Mouse (Mus musculus) small intestine, adult 2 months (tissue): ENCODE measurements around the gene Duxf3.
"Not testable (repeated sequence)": the region's sequence is repeated elsewhere in the genome, so short reads cannot be mapped to it uniquely, and the experiment has no call there.

Experiments used
- CTCF ChIP-seq: fragments of 200-500 bp; IDR thresholded peaks from 2 replicates; pipeline ENCODE4 v1.5.1; 2012; ENCODE audit warnings: low read depth, mild to moderate bottlenecking, control low read depth, inconsistent platforms, low read length, moderate library complexity, mixed read lengths; ENCODE audit not compliant: insufficient replicate concordance, insufficient read length; ENCODE audit errors: extremely low read depth
- POLR2A ChIP-seq: fragments of 200-500 bp; IDR thresholded peaks from 2 replicates; pipeline ENCODE4 v1.6.1; 2012; ENCODE audit warnings: low read depth, mild to moderate bottlenecking, control low read depth, inconsistent platforms, low read length, moderate library complexity

DNA sequence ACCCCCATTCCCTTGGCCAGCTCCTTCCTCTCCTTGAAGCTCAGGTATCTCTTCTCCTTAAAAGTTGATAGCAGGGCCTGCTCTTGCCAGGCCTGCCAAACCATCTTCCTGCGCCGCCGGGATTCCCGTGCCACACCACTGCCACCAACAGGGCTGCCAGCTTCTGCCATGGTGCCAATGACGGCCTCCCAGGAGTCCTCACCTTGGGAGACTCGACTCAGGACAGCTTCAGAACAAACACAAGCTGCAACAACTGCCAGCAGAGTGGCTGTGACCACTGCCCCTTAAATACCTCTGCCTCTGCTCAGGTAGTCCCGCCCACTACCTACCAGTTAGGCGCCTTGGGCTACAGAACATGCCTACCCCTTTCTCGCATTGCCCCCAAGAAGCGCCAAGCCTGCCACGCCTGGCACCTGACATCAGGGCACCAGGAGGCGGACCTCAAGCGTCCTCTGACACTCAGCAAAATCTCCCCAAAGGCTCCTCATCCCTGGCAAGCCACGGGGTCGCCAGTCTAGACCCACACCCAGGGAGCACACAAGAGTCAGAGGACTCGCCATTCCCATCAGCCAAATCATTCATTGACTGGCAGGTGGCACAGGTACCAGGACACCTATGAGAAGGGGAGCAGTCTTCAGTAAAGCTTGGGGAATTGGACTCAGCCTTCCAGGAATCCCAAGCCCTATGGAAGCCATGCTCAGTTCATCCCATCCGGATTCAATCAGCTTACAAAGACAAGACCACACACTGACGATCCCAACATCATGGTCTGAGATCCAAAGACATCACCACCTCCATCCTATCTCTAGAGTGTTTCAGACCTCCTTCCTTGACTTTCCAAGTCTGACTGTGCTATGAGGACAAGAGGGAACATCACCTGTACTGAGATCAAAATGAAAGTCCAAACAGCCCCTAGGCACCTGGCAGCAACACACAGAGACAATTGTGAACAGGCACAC lies 7.4 kb downstream of the Duxf3 start, which contains the start of gene AW822073:
- TF ChIP-seq CTCF, POLR2A: not testable (repeated sequence)
